In genomic region chr7:142428213-142428612, GRCm38 (mm10) we compare ENCODE assay signal across 9 mouse cellular contexts. TPM values are rescaled to one million over a fixed set of nuclear protein-coding genes. Genes with fewer than 3 reads are reported as not detected.
DNase-seq lines count a peak whose midpoint lies in the region; ATAC-seq and TF ChIP-seq lines count a peak whose summit lies in the region.
"Had no signal": no experiment of that assay in that cellular context is flagged by ENCODE, and none has a peak within 500 bp of the region (broad histone marks: within the 10 kb centered on the region; RNA-seq: fewer than 3 reads in every experiment).

No protein-coding gene starts in this region.

- no peak overlapping the region for H3K9ac ChIP-seq in kidney, embryonic 14.5 days (ENCODE audit: low read depth, low read length)

- H3K79me2 ChIP-seq in C2C12 (ENCODE audit: control insufficient read depth, insufficient read depth): no peaks in the 10 kb centered on the region

- no peaks in the 10 kb centered on the region for H3K36me3 ChIP-seq in kidney, embryonic 14.5 days (ENCODE audit: control insufficient read depth, insufficient read depth, low read length)
- no peaks in the 10 kb centered on the region for H3K36me3 ChIP-seq in C2C12 (ENCODE audit: control insufficient read depth, insufficient read depth)

- peaks cover 12% of the 10 kb centered on the region; the same call in 1 of the 2 replicates for H3K4me1 ChIP-seq in kidney, embryonic 14.5 days (ENCODE audit: control insufficient read depth, insufficient read depth, low read length)

- no peak overlapping the region for H3K4me3 ChIP-seq in kidney, embryonic 14.5 days (ENCODE audit: low read length)
- no peak overlapping the region for H3K4me3 ChIP-seq in C2C12 (ENCODE audit: insufficient read depth, poor library complexity, severe bottlenecking)

- no peaks in the 10 kb centered on the region for H3K79me3 ChIP-seq in C2C12 (ENCODE audit: low read depth)

- no peak overlapping the region for H3K27ac ChIP-seq in kidney, embryonic 14.5 days (ENCODE audit: low read depth, low read length)

- no peaks in the 10 kb centered on the region for H3K27me3 ChIP-seq in kidney, embryonic 14.5 days (ENCODE audit: control insufficient read depth, insufficient read depth, low read length)
- H3K27me3 ChIP-seq in C2C12 (ENCODE audit: control insufficient read depth, insufficient read depth, insufficient read length): no peaks in the 10 kb centered on the region

- no peak overlapping the region for H3ac ChIP-seq in C2C12 (ENCODE audit: control insufficient read depth, insufficient read length, low read depth)

- no peak overlapping the region for H3K4me2 ChIP-seq in kidney, embryonic 14.5 days (replicated peaks; ENCODE audit: low read depth, low read length)

- H3K9me3 ChIP-seq in kidney, embryonic 14.5 days (ENCODE audit: control insufficient read depth, low read length): no peaks in the 10 kb centered on the region

- no peak for DNase-seq in kidney, adult 18-20 months
- DNase-seq in NIH3T3 (ENCODE audit: low read depth): peak; percentile 47
- DNase-seq in forelimb bud, embryonic 11.5 days (ENCODE audit: low read depth, low spot score): peak; percentile 80
- peak; percentile 60 for DNase-seq in lung, postnatal 14 days
- no peak for DNase-seq in c-Kit-positive CD71-positive TER-119-positive erythroid progenitor cells, embryonic 14.5 days (ENCODE audit: low spot score)
- no peak for DNase-seq in left cerebral cortex, postnatal 14 days (ENCODE audit: low spot score in 2 of 2)

- peak; percentile 86 for TF ChIP-seq CTCF in C2C12 (IDR thresholded peaks at IDR 0.05; ENCODE audit: control insufficient read depth, insufficient read depth, insufficient read length)

- intact Hi-C loops in left cerebral cortex, postnatal 14 days (cut with DNase I): no loop called here

- peak; percentile 44; the same call in 1 of the 2 replicates for ATAC-seq in kidney, embryonic 14.5 days (ENCODE audit: low FRiP score, low TSS enrichment)

- 6% methylated on average over 7 of the region's 7 CpGs for WGBS in kidney, embryonic 14.5 days

TF ChIP-seq in C2C12, 6 proteins besides CTCF, POLR2A, EP300 and RAD21:
- TF ChIP-seq MYOD1 (IDR thresholded peaks at IDR 0.05; ENCODE audit: control insufficient read depth, insufficient read length, low read depth) (no peak), CEBPB (IDR thresholded peaks at IDR 0.05; ENCODE audit: low read depth) (no peak), MYOG (IDR thresholded peaks at IDR 0.05; ENCODE audit: control insufficient read depth, extremely low read depth, insufficient read length) (no peak), FOSL1 (IDR thresholded peaks at IDR 0.05; ENCODE audit: insufficient read depth, low read length, poor library complexity, severe bottlenecking) (no peak), MAX (IDR thresholded peaks at IDR 0.05) (no peak), USF1 (IDR thresholded peaks at IDR 0.05; ENCODE audit: low read depth) (no peak)

RNA-seq across cellular contexts. Expression of gene Syt8, which starts 6.4 kb away (rescaled TPM):
- polyA plus RNA-seq in kidney, embryonic 14.5 days (2014; fragmentation: Nextera tagmentation; extraction: Ambion mirVana): not detected in 2 replicates
- 0.07 TPM for polyA plus RNA-seq in C2C12 (2012; fragmentation: generic; extraction: Trizol)
- under 1 TPM in 1 of 2 experiments, not detected in 1; 0.44 TPM for total RNA-seq in left cerebral cortex, postnatal 14 days (2021)
- polyA plus RNA-seq: heart, embryonic 14.5 days had no signal

RNA-seq across cellular contexts. Expression of gene Tnni2, which starts 13.4 kb away (rescaled TPM):
- 3.1 and 3.7 TPM in 2 replicates for polyA plus RNA-seq in kidney, embryonic 14.5 days (2014; fragmentation: Nextera tagmentation; extraction: Ambion mirVana)
- polyA plus RNA-seq in C2C12 (2012; fragmentation: generic; extraction: Trizol): 7.5 TPM
- total RNA-seq in left cerebral cortex, postnatal 14 days (2021): under 1 TPM in 1 of 2 experiments, not detected in 1; 0.74 TPM

RNA-seq across cellular contexts. Expression of gene Lsp1, which starts 32.4 kb away (rescaled TPM):
- 92.8 and 124 TPM in 2 replicates for polyA plus RNA-seq in kidney, embryonic 14.5 days (2014; fragmentation: Nextera tagmentation; extraction: Ambion mirVana)
- 96.1 TPM for polyA plus RNA-seq in C2C12 (2012; fragmentation: generic; extraction: Trizol)
- total RNA-seq in left cerebral cortex, postnatal 14 days (2021): 1 to 10 TPM; 6.4 to 7.7 TPM

RNA-seq across cellular contexts. Expression of gene Ctsd, which starts 40.4 kb away (rescaled TPM):
- polyA plus RNA-seq in kidney, embryonic 14.5 days (2014; fragmentation: Nextera tagmentation; extraction: Ambion mirVana): 223 and 260 TPM in 2 replicates
- polyA plus RNA-seq in C2C12 (2012; fragmentation: generic; extraction: Trizol): 384 TPM
- total RNA-seq in left cerebral cortex, postnatal 14 days (2021): 100 to 1,000 TPM; 295 to 303 TPM

RNA-seq across cellular contexts. Expression of gene Gm49369, which starts 45.7 kb away (rescaled TPM):
- not detected in 2 replicates for polyA plus RNA-seq in kidney, embryonic 14.5 days (2014; fragmentation: Nextera tagmentation; extraction: Ambion mirVana)
- not detected for polyA plus RNA-seq in C2C12 (2012; fragmentation: generic; extraction: Trizol)
- total RNA-seq in left cerebral cortex, postnatal 14 days (2021): 1 to 10 TPM; 2.1 to 7.1 TPM
- polyA plus RNA-seq: heart, embryonic 14.5 days had no signal

Comparison
In these comparisons a context has a peak if more than half of its experiments do, and no peak if none do; other contexts are left out.
1. DNase-seq: peak in NIH3T3 (single experiment), forelimb bud, embryonic 11.5 days (single experiment) and lung, postnatal 14 days (single experiment); none in kidney, adult 18-20 months (single experiment), c-Kit-positive CD71-positive TER-119-positive erythroid progenitor cells, embryonic 14.5 days (single experiment) and left cerebral cortex, postnatal 14 days (0 of 2).